Mouse (Mus musculus): ENCODE results near the gene Pan2. TPM values are rescaled to one million over a fixed set of nuclear protein-coding genes. Genes with fewer than 3 reads are reported as not detected.
"Not testable (repeated sequence)": the region's sequence is repeated elsewhere in the genome, so short reads cannot be mapped to it uniquely, and the experiment has no call there.

The Pan2 gene
- total RNA-seq, 2 experiments from 2014 or later, result 12.3 to 17.4 TPM

- not testable (repeated sequence) for DNase-seq (ENCODE audit: extremely low spot score in 1 of 2, low spot score in 1 of 2)
Measured at GRCm38 (mm10) chr10:128332358-128333249, 29.5 kb downstream of the Pan2 start.

- DNase-seq (ENCODE audit: extremely low spot score in 1 of 2, low spot score in 1 of 2), result peak in 1 of 2 experiments; percentile 82
Measured at GRCm38 (mm10) chr10:128335582-128335981, 32.4 kb downstream of the Pan2 start.

- no peak for DNase-seq (ENCODE audit: extremely low spot score in 1 of 2, low spot score in 1 of 2)
Measured at GRCm38 (mm10) chr10:128336195-128336594, 33.1 kb downstream of the Pan2 start.

GRCm38 (mm10) chr10:128336597-128336996, 33.5 kb downstream of the Pan2 start:
- DNase-seq (ENCODE audit: extremely low spot score in 1 of 2, low spot score in 1 of 2), result no peak

GRCm38 (mm10) chr10:128337306-128338181, 34.4 kb downstream of the Pan2 start, which contains the start of gene Cs:
Gene Cs, plus strand, starts transcription at chr10:128337734.
- DNase-seq (ENCODE audit: extremely low spot score in 1 of 2, low spot score in 1 of 2), result peak; percentile 88 to 94

GRCm38 (mm10) chr10:128338415-128338814, 35.3 kb downstream of the Pan2 start:
- DNase-seq (ENCODE audit: extremely low spot score in 1 of 2, low spot score in 1 of 2), result no peak

GRCm38 (mm10) chr10:128338948-128339347, 35.8 kb downstream of the Pan2 start:
- DNase-seq (ENCODE audit: extremely low spot score in 1 of 2, low spot score in 1 of 2), result no peak

GRCm38 (mm10) chr10:128340257-128340656, 37.1 kb downstream of the Pan2 start:
- DNase-seq (ENCODE audit: extremely low spot score in 1 of 2, low spot score in 1 of 2), result no peak

- DNase-seq (ENCODE audit: extremely low spot score in 1 of 2, low spot score in 1 of 2), result no peak
Measured at GRCm38 (mm10) chr10:128343436-128343835, 40.3 kb downstream of the Pan2 start.

GRCm38 (mm10) chr10:128344568-128345275, 41.6 kb downstream of the Pan2 start:
- peak in 1 of 2 experiments; percentile 51 for DNase-seq (ENCODE audit: extremely low spot score in 1 of 2, low spot score in 1 of 2)

- no peak for DNase-seq (ENCODE audit: extremely low spot score in 1 of 2, low spot score in 1 of 2)
Measured at GRCm38 (mm10) chr10:128347541-128347940, 44.4 kb downstream of the Pan2 start.

- peak in 1 of 2 experiments; percentile 65 for DNase-seq (ENCODE audit: extremely low spot score in 1 of 2, low spot score in 1 of 2)
Measured at GRCm38 (mm10) chr10:128358796-128359195, 55.7 kb downstream of the Pan2 start.

GRCm38 (mm10) chr10:128359226-128359625, 56.1 kb downstream of the Pan2 start:
- no peak for DNase-seq (ENCODE audit: extremely low spot score in 1 of 2, low spot score in 1 of 2)

- DNase-seq (ENCODE audit: extremely low spot score in 1 of 2, low spot score in 1 of 2), result no peak
Measured at GRCm38 (mm10) chr10:128361836-128362235, 58.7 kb downstream of the Pan2 start.

- DNase-seq (ENCODE audit: extremely low spot score in 1 of 2, low spot score in 1 of 2), result no peak
Measured at GRCm38 (mm10) chr10:128362568-128362967, 59.4 kb downstream of the Pan2 start.

GRCm38 (mm10) chr10:128367899-128368401, 64.8 kb downstream of the Pan2 start:
- DNase-seq (ENCODE audit: extremely low spot score in 1 of 2, low spot score in 1 of 2), result no peak

- peak; percentile 75 to 85 for DNase-seq (ENCODE audit: extremely low spot score in 1 of 2, low spot score in 1 of 2)
Measured at GRCm38 (mm10) chr10:128368402-128369217, 65.5 kb downstream of the Pan2 start, which contains the start of gene Coq10a. Gene Coq10a, minus strand, starts transcription at chr10:128368997.

- DNase-seq (ENCODE audit: extremely low spot score in 1 of 2, low spot score in 1 of 2), result no peak
Measured at GRCm38 (mm10) chr10:128369218-128369543, 66.0 kb downstream of the Pan2 start.

GRCm38 (mm10) chr10:128369599-128369998, 66.5 kb downstream of the Pan2 start:
- no peak for DNase-seq (ENCODE audit: extremely low spot score in 1 of 2, low spot score in 1 of 2)
